Mouse (Mus musculus) cerebellum, adult 18-20 months (tissue): Measurements from ENCODE around the gene St6galnac3.

ENCODE experiments used
- DNase-seq, 2 experiments: peaks; one replicate each; pipeline ENCODE4 v3.0.0; 2021

The St6galnac3 gene

DNA sequence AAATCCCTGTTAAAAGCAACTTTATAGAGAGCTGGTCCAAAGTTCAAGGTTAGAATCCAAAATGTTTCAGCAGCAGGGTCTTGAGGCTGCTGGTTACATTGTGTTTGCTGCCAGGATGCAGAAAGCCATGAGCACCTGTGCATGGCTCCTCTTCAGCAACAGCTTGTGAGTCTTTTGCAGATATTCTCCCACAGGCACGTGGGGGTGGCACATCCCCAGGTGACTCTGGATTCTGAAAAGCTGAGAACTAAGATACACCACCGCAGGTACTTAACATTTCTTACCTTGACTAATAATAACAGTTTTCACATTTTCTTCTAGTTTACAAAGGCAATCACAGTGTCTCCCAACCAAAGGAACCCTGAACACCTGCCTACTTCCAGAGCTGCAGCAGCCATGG is 387.8 kb downstream of the St6galnac3 start:
- no peak for DNase-seq

DNA sequence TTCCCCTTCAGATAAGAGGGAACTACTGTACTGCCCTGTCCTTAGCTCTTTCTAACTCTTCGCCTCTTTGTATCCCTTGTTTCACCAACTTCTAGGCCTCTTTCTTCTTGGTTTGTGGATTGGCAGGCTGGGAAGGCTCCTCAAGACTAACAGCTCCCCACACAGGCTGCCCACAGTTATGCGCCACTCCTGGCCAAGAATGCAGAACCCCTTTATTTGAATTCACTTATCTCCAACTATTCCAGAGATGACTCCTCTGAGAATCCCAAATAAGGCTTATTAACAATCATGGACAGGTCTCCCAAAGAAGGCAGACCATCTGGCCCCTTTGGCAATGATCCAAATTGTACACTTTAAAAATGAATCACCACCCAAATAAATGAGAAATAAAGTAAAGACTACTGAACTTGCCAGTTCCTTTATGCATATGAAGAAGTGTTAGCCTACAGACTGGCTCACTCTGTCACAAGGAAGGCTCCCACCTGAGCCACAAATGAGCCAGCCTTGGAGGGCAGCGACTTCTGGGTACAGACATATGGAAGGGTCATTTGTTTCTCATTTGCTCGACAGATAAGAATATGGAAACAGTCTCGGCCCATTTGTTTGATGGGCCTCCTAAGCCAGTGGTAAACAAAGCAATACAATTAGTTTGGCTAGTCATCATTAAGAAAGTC is 390.7 kb downstream of the St6galnac3 start:
- DNase-seq: no peak

DNA sequence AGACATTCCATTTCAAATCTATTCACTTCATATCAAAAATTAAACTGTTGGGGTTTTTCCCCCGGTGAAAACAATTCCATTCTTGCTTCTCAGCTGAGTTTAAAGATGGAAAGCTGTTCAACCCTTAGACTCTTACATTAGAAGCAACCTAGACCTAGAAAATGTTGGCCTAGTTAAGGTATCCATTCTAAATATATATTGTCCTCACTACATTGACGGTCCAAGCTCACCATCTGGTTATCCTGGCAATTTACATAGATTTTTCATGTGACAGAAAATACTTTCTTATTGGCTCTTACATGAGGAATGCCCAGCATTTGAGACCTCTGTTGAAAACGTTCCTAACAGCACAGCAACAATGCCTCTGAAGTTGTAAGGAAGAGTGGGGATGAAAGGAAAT is 400.7 kb downstream of the St6galnac3 start:
- no peak for DNase-seq

DNA sequence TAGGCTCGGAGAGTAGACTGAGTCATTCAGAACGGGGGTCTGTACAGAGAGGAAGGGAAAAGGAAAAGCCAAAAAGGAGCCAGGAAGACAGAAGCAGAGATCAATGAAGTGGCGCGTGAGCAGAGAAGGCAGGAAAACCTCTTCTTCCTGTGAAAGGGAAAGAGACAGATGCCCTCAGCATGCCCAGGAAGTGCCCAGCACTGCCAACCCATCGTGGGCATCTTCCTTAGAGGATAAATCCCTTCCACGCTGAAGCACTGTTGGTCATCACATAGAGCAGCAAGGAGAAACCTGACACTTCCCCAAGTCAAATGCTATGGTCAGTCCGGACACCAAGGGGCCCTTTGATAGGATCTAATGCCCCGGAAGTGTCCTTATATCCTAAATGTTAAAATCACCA is 401.5 kb downstream of the St6galnac3 start:
- DNase-seq: peak; percentile 31 to 34

DNA sequence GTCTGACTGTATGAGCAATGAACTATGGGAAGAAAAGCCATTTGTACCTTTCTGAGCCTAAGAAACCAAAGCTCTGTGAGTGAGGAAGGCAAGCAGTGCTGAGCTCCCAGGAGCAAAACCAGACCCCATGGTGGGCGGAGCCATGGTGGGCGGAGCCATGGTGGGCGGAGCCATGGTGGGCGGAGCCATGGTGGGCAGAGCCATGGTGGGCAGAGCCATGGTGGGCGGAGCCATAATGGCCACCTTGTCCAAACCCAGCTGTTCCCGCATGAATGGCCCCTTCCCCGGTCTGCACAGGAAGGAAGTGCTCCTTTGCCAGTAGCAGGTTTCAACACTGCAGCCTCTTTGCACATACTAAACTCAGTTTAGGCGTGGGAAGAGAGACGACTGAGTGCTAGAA is 411.4 kb downstream of the St6galnac3 start:
- DNase-seq: no peak

DNA sequence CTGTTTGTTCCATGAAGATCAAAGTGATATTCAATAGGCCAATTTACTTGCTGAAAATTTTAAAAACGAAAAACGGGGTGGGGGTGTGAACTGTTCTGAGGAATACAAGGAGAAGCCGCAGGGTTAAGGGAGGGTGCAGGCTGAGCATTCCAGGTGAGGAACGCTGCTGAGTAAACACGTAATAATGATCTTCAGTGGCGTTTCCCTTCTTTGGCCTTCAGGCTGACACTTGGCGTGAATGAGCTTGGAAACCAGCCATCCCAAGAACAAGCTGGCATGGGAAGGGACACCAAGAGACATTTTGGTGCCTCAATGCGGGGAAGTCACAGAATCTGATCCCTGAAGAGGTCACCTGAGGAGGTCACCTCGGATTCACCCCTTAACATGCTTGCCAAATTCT is 411.8 kb downstream of the St6galnac3 start:
- DNase-seq: peak in 1 of 2 experiments; percentile 12

DNA sequence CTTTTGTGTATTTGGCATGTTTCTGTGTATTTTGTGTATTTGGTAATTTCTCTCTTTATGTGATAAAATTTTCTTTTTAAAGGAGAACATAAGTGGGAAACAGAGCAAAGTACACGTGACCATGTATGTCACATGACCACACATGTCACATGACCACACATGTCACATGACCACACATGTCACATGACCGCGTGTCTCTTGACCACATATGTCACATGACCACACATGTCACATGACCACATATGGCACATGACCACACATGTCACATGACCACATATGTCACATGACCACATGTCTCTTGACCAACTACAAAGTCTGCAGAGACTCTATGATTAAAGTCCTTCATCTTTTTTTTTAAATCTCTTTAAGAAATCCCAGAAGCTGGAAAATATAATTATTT is 413.0 kb downstream of the St6galnac3 start:
- no peak for DNase-seq

DNA sequence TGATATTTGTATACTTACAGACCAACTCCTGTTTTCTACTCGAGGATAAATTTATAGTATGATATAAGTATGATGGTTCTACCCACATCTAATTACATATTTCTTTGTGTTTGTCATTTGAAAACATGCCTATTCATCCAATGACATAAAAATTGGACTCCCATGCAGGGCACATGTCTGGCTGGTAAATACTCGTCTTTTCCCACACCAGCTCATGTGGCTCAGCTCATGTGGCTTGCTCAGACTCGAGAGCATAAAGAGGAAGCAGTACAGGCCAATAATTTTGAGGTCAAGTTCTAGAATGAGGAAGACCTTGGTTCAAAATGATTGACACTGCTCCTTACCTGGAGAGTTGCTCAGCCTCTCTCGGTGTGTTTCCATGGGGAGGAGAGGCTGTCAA is 416.6 kb downstream of the St6galnac3 start:
- DNase-seq: no peak

DNA sequence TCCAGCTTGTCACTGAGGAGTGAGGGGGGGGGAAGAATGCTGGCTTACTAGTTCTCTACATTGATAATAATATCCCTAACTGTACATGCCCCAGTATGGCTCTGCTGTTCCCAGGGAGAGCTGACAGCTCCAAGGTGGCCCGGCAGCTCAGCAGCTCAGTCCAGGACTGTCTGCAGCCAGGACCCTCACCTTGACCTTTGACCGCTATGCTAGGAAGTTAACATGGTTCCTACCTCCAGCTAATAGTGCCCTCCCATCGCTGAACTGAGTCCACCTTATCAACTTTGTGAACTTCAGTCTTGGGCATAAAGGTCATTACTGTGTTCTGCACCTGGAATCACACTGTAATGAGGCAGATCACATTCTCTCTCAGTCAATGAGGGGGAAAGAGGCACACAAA is 419.8 kb downstream of the St6galnac3 start:
- DNase-seq: no peak

DNA sequence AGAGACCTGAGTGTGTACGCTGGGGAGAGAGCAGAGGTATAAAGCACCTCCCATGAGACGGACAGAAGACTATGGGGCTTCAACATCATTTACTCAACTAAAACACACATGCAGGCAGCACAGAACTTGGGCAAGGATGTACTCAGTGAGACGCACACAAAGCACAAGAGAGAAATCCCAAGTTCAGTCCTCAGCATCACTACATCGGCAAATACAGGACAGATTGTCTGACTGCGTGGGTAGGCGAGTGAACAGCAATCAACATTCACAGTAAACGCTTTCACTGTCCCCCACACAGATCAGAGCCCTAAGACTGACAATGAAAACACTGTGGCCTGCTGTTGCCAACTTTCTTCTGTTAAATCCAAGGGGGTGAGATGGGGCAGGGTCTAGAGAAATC is 422.6 kb downstream of the St6galnac3 start:
- no peak for DNase-seq

DNA sequence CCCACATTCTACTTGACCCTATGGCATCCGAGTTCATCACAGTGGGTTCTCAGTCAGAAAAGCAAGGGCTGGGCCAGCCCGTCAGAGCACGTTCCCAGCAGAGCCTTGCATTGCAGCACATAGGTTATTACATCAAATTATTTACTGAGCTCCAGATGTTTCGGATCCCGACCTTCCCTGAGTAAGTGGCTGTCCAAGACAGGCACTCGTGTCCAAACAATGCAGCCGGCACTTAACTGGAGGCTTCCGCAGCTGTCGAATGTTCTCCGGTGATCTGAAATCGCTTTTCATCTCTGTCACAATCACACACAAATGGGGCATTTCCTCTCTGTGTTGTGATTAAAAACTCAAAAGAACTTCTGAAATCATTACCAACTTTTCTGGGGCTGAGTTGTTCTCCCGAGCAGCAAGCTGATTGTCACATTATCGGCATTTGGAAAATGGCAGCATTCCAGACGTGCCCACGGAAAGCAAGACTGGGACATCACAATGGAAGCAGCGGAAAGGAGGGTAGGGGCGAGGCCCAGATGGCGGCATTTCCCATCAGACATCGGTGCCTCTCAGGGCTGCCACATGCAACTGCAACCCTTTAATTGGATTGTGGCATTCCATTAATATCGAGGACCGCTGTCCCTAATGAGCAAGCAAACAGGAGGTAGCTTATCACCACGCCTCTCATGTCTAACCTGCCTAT is 428.5 kb downstream of the St6galnac3 start:
- no peak for DNase-seq

DNA sequence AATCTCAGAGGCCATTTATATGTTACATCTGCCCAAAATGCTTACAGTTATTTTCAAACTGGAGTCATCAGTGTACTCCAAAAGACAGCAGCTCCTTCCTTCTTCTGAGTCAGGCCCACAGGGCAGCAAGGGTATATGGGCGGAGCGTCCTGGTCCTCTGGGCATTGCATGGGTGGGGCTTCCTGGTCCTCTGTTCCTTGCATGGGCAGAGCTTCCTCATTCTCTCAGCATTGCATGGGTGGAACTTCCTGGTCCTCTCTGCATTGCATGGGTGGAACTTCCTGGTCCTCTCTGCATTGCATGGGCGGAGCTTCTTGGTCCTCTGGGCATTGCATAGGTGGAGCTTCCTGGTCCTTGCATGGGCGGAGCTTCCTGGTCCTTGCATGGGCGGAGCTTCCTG is 432.1 kb downstream of the St6galnac3 start:
- DNase-seq: no peak

DNA sequence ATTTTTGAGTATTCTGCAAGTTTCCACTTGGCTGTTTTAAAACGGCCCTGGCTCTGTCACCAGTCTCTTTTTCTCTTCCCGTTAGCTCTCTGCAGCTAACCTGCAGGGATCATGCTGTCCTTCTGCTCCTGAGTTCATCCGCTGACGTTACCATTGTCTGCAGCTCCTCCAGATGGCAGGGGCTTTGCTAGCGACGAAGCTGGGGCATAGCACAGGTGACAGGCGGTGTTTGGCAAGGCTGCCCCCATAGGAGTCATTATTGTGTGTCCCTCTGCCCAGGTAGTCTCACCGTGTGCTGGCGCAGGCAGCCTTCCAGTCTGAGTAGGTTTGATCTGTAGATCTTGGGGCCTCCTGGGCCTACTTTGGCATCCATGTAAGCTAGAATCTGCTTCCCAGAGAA is 432.6 kb downstream of the St6galnac3 start:
- peak; percentile 44 to 50 for DNase-seq

DNA sequence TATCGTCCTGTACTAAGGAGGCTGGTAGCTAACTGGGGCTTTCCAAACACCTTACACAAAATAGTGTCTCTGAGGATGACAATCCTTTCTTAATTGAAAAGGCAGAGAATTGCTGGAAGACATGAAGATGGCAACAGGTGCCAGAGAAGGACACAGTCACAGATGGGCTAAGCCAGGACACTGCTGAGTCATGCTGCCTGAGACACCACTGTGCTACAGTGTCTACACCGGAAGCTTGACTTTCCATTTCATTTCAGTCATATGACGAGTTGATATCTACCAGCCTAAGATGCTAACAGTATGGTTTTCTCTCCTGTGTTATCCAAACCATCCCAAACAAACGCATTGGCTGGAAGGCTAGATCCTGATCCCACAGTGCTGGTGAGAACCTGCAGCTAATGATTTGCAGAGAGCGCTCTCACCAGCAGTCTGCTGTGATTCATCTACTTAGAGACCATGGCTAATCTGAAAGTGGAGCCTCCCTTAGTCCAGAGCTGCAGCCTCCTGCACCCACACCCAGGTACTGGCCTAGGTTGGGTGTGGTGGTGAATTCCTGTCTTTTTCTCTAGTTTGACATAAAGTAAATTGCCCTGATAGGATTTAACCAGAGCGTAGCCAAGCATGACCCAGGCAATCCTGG is 433.4 kb downstream of the St6galnac3 start:
- DNase-seq: peak in 1 of 2 experiments; percentile 8

DNA sequence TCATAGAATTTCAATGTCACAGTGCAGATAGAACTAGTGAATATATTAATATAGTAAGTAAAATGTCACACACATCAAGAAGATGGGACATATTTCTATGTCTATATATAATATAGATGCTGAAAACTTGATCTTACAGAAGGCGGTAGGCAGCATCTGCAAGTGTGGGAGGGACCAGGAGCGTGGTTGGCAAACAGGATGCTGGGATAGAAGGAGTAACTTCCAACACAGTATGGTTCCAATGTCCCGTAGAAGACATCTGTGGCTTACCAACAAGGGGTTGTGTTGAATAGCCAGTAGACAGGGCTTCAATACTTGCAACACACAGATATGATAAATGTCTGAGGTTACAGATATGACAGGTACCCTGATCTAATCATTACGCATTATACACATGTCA is 435.0 kb downstream of the St6galnac3 start:
- no peak for DNase-seq

DNA sequence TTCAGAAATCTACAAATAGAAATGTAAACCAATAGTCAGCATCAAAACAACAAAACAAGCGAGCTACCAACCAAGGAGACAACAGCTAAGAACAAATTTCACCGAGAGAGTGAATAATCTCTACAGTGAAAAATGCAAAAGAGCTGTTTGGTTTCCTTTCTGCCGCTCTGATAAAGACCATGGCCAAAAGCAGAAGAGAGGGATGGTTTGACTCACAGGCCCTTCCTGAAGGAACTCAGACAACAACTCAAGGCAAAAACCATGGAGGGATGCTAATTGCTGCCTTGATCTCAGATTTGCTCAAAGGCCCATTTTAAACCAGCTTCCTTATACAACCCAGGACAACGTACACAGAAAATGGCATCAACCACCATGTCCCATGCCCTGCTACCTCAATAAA is 437.4 kb downstream of the St6galnac3 start:
- no peak for DNase-seq

DNA sequence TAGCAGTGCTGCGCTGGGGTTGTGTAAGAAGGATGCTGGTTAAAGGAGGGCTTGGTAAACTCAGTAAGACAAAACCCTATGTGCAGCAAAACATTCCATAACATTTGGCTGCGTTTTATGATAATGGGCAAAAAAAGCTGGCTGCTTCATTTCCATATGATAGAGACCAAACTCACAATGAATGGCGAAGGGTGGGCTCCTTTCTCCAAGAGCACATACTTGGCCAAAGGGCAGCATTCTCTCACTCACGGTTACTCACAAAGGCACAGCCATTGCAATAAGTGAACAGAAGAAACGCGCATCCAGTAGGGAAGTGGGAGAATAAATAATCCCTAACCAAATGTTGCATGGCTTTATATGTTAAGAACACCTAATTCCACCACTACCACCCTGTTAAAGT is 437.9 kb downstream of the St6galnac3 start:
- DNase-seq: no peak

DNA sequence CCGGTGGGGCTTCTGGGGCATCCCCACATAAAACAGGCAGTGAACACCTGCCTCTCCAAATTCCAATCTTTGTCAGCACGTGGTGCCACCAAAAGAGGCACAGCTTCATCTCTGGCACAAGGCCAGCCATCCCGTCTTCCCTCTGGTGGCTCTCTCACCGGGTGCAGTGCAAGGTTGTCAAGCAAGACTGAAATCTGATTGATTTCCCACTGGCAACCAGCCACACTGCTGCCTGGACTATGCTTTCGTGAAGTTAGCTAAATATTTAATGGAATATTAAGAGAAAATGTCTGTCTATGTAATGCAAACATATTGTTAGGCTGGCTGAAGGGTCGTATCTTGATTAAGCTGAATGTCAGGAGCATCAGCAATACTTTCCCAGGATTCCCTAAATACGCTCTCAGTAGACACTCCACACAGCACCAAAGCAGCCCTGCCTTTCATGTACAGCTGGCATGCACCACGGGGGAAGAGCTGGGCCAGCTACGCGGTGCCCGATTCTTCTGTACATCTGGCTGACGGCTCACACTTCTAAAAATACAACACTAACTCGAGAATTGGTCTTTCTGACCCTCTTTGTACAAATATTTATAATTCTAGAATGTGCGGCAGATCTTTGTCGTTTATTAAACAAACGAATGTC is 442.7 kb downstream of the St6galnac3 start:
- DNase-seq: peak; percentile 11 to 12

DNA sequence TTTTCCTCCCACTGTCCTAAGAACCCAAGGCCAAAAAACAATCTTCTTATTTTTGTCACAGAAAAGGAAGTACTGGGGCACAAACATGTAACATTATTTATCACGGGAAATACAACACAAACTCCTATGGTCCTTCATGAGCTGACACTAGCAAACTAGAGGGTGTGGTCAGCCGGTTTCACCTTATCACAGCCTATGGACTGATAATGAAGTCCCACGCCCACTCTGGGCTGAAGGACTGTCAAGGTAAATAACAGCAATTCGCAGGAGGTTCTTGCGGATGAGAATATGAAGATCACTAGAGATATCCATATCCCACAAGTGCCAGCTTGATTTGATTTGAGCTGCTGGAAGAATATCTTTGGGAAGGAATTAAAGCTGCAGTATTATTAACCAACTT is 446.7 kb downstream of the St6galnac3 start:
- no peak for DNase-seq

DNA sequence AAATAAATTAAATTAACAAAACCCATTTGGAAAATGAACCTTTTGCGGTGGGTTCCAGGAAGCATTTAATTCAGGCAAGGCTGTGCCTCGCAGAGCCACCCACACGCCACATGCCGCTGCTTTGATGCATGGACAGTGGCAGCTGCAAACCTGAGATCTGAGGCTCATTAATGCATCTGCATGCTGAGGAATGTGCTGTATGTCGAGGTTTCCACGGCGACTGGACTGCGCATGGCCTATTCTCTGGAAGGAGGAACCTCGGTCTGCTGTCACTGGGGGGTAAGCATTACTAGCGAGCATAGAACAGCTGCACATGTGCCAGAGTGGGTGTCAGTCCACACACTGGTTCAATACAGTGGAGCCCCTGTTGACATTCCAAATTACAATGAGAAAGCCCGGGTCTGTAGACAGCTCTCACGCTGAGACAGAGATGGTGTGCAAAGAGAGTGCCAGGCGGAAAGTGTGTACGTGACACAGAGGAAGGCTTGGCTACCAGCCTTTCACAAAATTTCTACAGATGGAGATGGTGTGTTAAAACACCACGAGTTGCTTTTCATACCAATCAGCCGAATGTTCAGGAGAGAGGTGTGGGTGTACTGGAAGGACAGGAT is 447.5 kb downstream of the St6galnac3 start:
- DNase-seq: no peak

DNA sequence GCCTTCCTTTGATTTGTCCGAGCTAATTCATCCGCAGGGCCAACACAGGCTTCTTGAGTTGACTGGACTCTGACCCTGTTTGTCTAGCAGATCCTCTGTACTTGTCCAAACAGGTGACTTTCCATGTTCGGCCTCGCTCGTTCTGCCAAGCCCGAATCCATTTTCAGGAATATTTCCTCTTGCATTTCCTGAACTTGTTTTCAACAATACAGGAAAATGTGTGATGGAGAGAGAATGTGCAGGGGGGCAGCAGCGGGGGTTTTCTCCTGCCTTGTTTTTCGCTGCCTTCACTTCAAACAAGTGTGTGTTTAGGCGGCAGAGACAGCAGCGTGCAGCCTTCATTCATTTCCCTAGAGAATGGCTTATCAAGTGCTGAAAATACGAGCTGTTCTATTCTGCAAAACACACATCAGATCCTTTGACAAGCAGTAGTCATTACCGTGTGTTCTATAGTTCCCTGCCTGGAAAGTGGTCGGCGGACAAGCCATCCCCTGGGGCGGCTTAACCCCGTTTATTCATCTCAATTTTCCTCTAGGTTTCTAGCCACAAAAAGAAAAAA is 448.1 kb downstream of the St6galnac3 start:
- DNase-seq: no peak

DNA sequence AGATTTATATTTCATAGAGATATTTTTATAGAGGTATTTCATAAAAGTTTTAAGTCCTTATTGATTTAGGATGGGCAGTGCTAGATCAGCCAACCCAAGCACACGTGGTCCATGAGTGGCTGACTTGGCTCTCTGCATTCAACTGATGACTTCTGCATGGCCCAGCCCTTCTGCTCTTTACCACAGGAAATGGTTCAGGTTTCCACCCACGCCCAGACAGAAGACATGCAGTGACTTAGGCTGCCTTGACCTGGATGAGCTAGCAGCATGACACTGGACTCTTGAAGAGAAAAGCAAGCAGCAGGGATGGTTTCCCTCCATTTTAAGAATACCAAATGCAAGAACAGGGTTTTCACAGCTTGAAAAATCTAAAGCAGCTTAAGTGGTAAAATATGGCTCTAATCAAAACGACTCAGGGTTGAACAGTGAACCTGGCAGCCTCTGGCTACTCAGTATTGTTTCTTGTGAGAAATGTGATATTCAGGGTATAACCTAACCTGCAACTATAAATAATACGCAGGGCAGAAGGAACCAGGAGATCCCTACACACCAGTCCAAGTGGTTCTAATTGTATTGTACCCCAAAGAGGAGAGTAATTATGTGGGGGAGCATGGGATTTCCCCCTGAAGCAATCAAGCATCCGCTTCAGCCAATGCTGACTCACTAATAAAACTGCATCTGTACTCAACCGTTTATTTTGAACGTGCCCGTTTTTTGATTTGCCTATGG is 448.7 kb downstream of the St6galnac3 start:
- DNase-seq: no peak
